Mouse (Mus musculus) stomach, postnatal 0 days (tissue): Measurements from ENCODE around the gene Hist2h2aa1.

Experiments
- CTCF ChIP-seq: IDR thresholded peaks from 2 replicates; pipeline ENCODE4 v1.5.1; 2016; ENCODE audit warnings: antibody characterized with exemption, low read depth, mild to moderate bottlenecking, moderate library complexity
- EP300 ChIP-seq: optimal IDR thresholded peaks from 2 replicates; pipeline ENCODE3; 2016; ENCODE audit warnings: antibody characterized with exemption

DNA sequence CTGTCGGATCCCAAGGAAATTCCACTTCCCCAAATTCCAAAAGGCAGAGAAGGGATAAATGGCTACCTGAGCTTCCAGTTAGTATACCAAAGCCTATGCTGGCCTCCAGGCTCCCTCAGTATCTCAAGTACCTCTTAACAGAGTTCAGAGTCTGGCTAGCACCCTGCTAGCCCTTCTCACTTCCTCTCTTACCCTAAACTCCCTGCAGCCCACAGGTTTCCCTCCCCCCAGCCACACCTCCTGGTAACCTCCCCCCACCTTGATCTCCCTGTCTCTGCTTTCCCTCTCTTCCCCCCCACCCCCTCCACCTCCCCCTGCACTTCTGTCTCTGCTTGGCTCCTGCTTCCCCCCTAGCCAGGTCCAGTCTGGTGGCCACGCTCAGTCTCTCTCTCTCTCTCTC lies 45.6 kb upstream of the Hist2h2aa1 start:
- TF ChIP-seq CTCF: no peak
- TF ChIP-seq EP300: no peak
